Mouse (Mus musculus) liver, adult 2 months (tissue): Measurements from ENCODE around the gene Syt3. TPM values are rescaled to one million over a fixed set of nuclear protein-coding genes. Genes with fewer than 3 reads are reported as not detected.

Experiments used
- DNase-seq: peaks from one replicate; pipeline ENCODE4 v3.0.0-alpha.2; 2011; ENCODE audit warnings: low read depth, low spot score; ENCODE audit errors: extremely low read depth
- H3K27ac ChIP-seq: fragments of 200-500 bp; replicated peaks from 2 replicates; pipeline ENCODE4 v1.5.1; 2012; ENCODE audit warnings: low read depth, mild to moderate bottlenecking, control low read depth, inconsistent platforms, low read length; ENCODE audit not compliant: insufficient read depth
- H3K27me3 ChIP-seq: fragments of 200-500 bp; 2 replicates; pipeline ENCODE4 v1.6.1; 2012; ENCODE audit warnings: mild to moderate bottlenecking, moderate library complexity, low read length, inconsistent platforms; ENCODE audit not compliant: control insufficient read depth, insufficient read depth
- H3K36me3 ChIP-seq: fragments of 200-500 bp; 2 replicates; pipeline ENCODE4 v1.6.1; 2012; ENCODE audit warnings: low read length, inconsistent platforms; ENCODE audit not compliant: control insufficient read depth, insufficient read depth
- H3K4me1 ChIP-seq: fragments of 200-500 bp; 2 replicates; pipeline ENCODE4 v1.6.1; 2011; ENCODE audit warnings: low read length; ENCODE audit not compliant: control insufficient read depth, insufficient read depth
- H3K4me3 ChIP-seq: fragments of 200-500 bp; 2 replicates; pipeline ENCODE4 v1.5.1; 2011; ENCODE audit warnings: low read depth, mild to moderate bottlenecking, control low read depth, low read length, moderate library complexity; ENCODE audit not compliant: insufficient read depth
- H3K79me2 ChIP-seq: fragments of 200-500 bp; 2 replicates; pipeline ENCODE4 v1.6.1; 2012; ENCODE audit warnings: inconsistent platforms, mild to moderate bottlenecking, low read length, moderate library complexity; ENCODE audit not compliant: control insufficient read depth, insufficient read depth
- H3K9ac ChIP-seq: fragments of 200-500 bp; 2 replicates; pipeline ENCODE4 v1.6.1; 2012; ENCODE audit warnings: low read depth, mild to moderate bottlenecking, control low read depth, inconsistent platforms, low read length
- CTCF ChIP-seq: fragments of 200-500 bp; IDR thresholded peaks from 2 replicates; pipeline ENCODE4 v1.5.1; 2011; ENCODE audit warnings: low read depth, low read length, control low read depth
- POLR2A ChIP-seq: fragments of 200-500 bp; IDR thresholded peaks from 2 replicates; pipeline ENCODE4 v1.6.1; 2011; ENCODE audit warnings: low read length, control low read depth; ENCODE audit not compliant: insufficient read depth; ENCODE audit errors: extremely low read depth
- WGBS: fragments of 180-500 bp; shearing (Covaris S2); methylation state at CpG from one replicate; pipeline ENCODE4 v1.1.7; 2018; 5-methylcytosine and 5-hydroxymethylcytosine counted together
- polyA plus RNA-seq: library from polyadenylated mRNA; depleted of rRNA; stranded (reverse); fragments of >200 nt; gene quantifications from 2 replicates; pipeline ENCODE4 v1.2.3, GENCODE M21; 2012
- total RNA-seq: library from RNA; depleted of rRNA; stranded (reverse); fragments of >200 nt; gene quantifications from 2 replicates; pipeline ENCODE4 v1.2.3, GENCODE M21; 2014

The Syt3 gene
- total and polyA plus RNA-seq, 2 experiments: 1.4 to 4.9 TPM

DNA sequence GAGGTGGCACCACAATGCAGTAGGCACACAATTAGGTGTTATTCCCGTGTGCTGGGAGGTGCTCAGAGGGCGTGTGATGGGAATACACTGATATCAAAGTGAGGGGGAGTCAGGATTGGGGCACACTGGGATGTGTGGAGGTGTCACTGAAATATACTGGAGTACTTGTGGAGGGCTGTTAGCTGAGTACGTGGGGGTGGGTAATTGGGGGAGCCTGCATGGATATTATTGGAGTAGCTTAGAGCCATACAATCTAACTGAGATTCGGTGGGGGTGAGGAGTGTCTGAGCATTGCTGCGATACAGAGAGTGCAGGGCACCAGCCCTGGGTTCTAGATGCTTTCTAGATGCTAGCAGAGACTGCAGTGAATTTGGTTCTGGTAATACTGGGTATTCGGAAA is 43.7 kb upstream of the Syt3 start:
- Histone ChIP-seq H3K4me3 (no peak overlapping the region), H3K79me2 (no peaks in the 10 kb centered on the region), H3K27me3 (peaks cover 14% of the 10 kb centered on the region), H3K9ac (no peak overlapping the region), H3K27ac (no peak overlapping the region), H3K4me1 (no peaks in the 10 kb centered on the region), H3K36me3 (no peaks in the 10 kb centered on the region)
- TF ChIP-seq CTCF (no peak), POLR2A (no peak)
- 53% methylated on average over 6 of the region's 6 CpGs for WGBS
- no peak for DNase-seq

DNA sequence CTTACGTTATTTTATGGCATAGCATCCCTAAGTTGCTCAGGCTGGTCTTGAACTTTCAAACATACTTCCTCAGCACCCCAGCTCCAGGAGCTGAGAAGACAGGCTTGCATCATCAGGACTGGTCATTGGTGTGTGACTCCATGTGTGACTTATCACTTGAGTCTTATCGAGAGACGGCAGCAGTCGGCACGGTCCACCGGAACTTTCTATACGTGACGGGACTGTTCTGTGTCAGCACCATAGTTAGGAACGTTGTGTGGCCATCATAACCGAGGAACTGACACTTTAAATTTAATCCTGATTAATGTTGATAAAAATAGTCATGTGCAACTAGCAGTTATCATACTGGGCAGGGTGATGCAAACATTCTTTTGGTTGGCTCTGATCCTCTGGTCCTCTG is 42.8 kb upstream of the Syt3 start:
- Histone ChIP-seq H3K4me3 (no peak overlapping the region), H3K4me1 (no peaks in the 10 kb centered on the region), H3K79me2 (no peaks in the 10 kb centered on the region), H3K27me3 (peaks cover 9% of the 10 kb centered on the region), H3K27ac (no peak overlapping the region), H3K36me3 (no peaks in the 10 kb centered on the region), H3K9ac (no peak overlapping the region)
- TF ChIP-seq CTCF: no peak
- no peak for TF ChIP-seq POLR2A
- DNase-seq: no peak
- 87% methylated on average over 10 of the region's 10 CpGs for WGBS

- Histone ChIP-seq H3K4me1 (no peaks in the 10 kb centered on the region), H3K27ac (no peak overlapping the region), H3K36me3 (no peaks in the 10 kb centered on the region), H3K4me3 (no peak overlapping the region), H3K9ac (no peak overlapping the region), H3K79me2 (no peaks in the 10 kb centered on the region), H3K27me3 (peaks cover 8% of the 10 kb centered on the region)
- no peak for DNase-seq
- WGBS: 69% methylated on average over 5 of the region's 5 CpGs
- TF ChIP-seq POLR2A: no peak
- TF ChIP-seq CTCF: no peak
These were observed 42.2 kb upstream of the Syt3 start for GRCm38 (mm10) chr7:44341714-44342113.

GRCm38 (mm10) chr7:44343459-44344015 is 40.4 kb upstream of the Syt3 start:
- no peak for DNase-seq
- 23% methylated on average over 11 of the region's 11 CpGs for WGBS
- H3K9ac ChIP-seq: no peak overlapping the region

GRCm38 (mm10) chr7:44344622-44345021 is 39.3 kb upstream of the Syt3 start:
- Histone ChIP-seq H3K27me3 (no peaks in the 10 kb centered on the region), H3K9ac (no peak overlapping the region), H3K4me3 (peak overlapping the region; percentile 33; the same call in 1 of the 2 replicates), H3K4me1 (no peaks in the 10 kb centered on the region), H3K79me2 (no peaks in the 10 kb centered on the region), H3K36me3 (no peaks in the 10 kb centered on the region), H3K27ac (no peak overlapping the region)
- 58% methylated on average over 12 of the region's 12 CpGs for WGBS
- peak; percentile 11 for DNase-seq
- TF ChIP-seq POLR2A (no peak), CTCF (no peak)

More at GRCm38 (mm10) chr7:44343459-44344015, 40.4 kb upstream of the Syt3 start:
- TF ChIP-seq POLR2A (no peak), CTCF (no peak)
- Histone ChIP-seq H3K4me1 (no peaks in the 10 kb centered on the region), H3K27me3 (no peaks in the 10 kb centered on the region), H3K4me3 (no peak overlapping the region), H3K27ac (no peak overlapping the region), H3K36me3 (no peaks in the 10 kb centered on the region), H3K79me2 (no peaks in the 10 kb centered on the region)

DNA sequence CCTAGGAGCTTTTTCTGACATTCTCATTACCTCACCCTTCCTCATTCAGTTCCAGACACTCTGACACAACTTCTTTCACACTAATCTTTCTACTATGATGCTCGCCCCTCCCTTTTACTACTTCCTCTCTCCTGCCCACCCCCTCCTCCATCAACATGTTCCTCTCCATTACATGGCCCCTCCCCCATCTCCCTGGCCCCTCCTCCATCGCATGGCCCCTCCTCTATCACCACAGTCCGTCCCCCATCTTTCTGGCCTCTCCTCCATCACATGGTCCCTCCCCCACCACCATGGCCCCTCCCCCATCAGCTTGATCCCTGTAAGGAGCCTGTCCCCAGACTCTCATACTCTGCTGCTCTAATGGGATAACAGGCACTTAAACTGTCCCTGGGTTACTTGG is 34.9 kb upstream of the Syt3 start:
- Histone ChIP-seq H3K4me3 (no peak overlapping the region), H3K27ac (no peak overlapping the region), H3K27me3 (peaks cover 25% of the 10 kb centered on the region), H3K36me3 (no peaks in the 10 kb centered on the region), H3K4me1 (no peaks in the 10 kb centered on the region), H3K79me2 (no peaks in the 10 kb centered on the region), H3K9ac (no peak overlapping the region)
- WGBS: 35% methylated on average over 3 of the region's 3 CpGs
- no peak for DNase-seq
- TF ChIP-seq POLR2A: no peak
